Mouse (Mus musculus) kidney, postnatal 10 days (tissue): ENCODE measurements around the gene Serpinb8.

Source experiments
- DNase-seq: peaks from one replicate; pipeline ENCODE4 v3.0.0; 2021; ENCODE audit warnings: mixed read lengths

The Serpinb8 gene

DNA sequence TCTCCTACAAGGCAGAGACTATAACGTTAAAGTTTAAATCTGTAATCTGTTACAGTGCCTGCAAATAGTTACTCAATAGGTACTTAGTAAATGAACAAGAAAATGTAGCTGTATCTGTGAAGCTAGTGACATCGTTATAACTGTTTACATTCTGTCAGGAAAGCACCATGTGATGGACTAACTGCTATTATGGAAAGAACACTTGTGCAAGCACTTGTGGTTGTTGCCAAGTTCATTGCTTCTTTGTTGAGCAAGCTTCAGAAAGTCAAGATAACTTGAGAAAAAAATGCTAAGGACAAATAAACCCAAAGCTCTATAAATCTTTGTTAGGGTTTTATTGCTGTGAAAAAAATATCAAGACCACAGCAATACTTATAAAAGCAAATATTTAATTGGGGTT lies 67.9 kb downstream of the Serpinb8 start:
- DNase-seq: no peak
